Mouse (Mus musculus) yolk sac, embryonic 10.5 days (tissue): Measurements from ENCODE around the gene Crebzf.

Experiments used
- DNase-seq: peaks from one replicate; pipeline ENCODE4 v3.0.0-alpha.2; 2017; ENCODE audit warnings: low spot score

Crebzf gene

DNA sequence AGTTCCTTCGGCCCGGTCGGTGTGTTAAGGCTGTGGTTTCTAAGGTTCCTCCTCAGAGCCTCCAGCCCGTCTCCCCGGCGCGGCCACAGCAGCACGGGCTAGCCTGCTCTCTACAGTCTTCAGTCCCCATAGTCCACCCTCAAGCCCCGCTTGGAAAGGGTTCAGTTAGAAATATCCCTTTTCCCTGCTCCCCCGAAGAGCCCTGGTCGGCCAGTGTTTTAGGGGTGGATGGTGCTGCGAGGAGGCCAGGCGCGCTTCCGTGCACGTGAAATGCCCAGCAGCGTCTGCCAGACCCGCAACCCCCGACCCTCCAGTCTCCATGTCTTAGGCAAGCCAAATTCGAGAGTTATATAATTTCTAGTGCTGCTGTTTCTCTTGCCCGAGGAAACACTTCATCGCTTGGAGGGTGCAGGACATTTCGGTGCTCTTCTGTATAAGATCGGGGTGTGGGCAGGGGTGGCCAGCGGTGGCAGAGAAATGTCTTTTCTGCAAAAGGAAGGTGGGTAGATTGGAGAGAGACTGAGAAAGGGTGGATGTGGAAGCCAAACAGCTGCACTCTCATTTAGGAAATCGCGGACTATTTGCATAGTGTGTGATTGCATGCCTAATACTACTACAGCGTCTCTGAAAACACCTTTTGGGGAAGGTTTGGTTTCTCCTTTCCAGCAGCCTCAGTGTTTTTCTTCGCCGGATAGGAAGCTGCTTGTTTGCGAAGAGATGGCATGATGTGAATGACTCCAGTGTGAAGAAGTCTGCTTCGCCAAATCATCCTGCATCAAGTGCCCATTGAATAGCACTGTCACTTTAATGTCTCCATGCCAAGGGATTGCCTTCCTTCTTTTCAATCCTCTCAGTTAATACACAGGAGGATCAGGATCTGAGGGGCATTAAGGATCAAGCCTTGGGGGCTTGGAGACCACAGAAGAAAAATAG, 34.0 kb downstream of the Crebzf start, which contains the start of gene Dlg2:
Gene Dlg2, plus strand, starts transcription at position 360 of the 933 bp plus-strand sequence.
- DNase-seq: no peak

- DNase-seq: no peak
Measured at GRCm38 (mm10) chr7:90482607-90483006, 40.1 kb downstream of the Crebzf start.
